Mouse (Mus musculus) ovary, adult 18-20 months (tissue): ENCODE data around the gene Rgs6.

Experiments used
- DNase-seq: peaks from one replicate; pipeline ENCODE4 v3.0.0; 2022; ENCODE audit warnings: low spot score, mixed read lengths

Rgs6 gene

DNA sequence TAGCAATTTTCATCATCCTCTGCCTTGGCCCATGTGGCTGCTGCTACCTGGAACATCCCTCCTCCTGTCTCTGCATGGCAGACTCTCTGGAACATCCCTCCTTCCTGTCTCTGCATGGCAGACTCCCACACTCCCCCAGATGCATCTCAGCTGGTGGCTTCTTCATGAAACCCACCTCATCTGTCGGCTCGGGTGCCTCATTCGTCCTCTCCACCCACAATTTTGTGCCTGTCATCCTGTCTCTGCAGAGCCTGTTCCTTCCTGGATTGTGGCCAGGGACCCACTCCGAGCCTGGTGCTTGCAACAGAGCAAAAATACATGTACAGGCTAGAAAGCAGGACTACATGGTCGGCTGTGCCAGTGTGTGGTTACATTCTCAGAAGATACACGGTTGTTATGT lies 168.7 kb downstream of the Rgs6 start:
- peak; percentile 3 for DNase-seq

DNA sequence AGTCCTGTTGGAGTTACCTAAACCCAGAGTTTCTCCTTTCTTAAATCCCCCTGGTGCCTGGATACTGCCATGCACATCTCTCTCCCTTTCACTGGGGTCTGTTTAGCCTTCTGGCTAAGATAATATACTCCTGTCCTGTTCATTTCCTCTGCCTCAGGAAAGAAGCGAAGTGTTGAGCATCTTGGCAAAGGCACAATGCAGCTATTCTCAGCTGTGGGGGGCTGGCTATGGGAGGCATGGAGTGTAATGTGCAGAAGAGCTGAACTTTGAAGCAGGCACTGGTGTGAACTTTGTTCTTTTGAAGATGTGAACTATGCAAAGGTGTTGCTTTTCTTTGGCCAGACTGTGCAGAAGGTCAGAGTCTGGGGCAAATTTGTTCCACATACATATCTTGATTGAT lies 169.3 kb downstream of the Rgs6 start:
- DNase-seq = no peak

GRCm38 (mm10) chr12:82762046-82762445 lies 174.0 kb downstream of the Rgs6 start:
- DNase-seq = no peak

- DNase-seq = no peak
Measured at GRCm38 (mm10) chr12:82768726-82769125, 180.6 kb downstream of the Rgs6 start.

DNA sequence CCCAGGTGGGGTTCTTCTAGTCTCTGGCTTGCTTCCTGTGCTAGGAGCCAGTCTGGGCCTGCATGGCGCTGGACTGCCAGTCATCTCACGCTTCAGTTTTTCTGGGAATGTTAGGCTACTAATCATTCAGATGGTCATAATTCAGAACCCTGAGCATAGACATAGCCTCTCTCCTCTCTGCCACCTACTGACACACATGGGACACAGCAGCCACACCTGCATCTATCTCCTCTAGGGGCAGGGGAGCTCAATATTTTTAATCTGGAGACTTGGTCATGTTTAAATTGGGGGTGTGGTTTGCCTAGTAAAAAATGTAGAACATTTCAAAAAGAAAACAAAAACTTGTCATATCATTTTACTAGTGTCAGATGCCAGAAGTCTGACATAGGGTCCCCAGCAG lies 184.1 kb downstream of the Rgs6 start:
- no peak for DNase-seq

DNA sequence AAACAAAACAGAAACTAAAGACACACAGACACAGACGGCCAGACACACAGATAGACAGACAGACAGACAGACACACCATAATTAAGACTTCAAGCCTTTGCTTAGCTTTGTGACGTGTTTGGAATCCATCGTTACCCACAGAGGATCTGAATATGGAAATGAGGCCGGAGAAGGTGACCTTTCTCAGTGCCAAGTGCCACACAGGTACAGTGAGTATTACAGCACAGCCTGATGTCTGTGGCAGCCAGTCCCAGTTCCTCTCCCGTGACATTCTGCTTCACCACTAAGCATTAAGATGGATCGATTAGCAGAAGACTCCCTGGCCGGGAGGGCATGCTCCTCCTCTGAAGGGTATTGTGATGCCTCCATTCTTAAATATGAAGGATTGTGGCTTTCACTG lies 186.5 kb downstream of the Rgs6 start:
- no peak for DNase-seq

DNA sequence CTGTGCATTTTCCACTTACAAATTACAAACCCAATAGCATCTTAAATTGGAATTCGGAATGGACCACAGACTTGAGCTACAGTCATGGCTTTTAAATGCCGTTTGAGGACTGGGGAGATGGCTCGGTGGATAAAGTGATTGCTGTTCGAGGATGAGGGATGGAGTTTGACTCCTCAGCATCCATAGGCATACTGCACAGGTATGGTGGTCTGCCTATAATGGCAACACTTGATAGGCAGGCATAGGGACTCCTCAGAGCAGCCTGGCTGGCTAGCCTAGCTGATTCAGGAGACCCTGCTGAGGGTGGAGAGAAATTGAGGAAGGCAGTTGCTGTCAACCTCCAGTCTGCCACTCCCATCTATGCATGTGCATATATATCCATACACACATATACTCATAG lies 188.6 kb downstream of the Rgs6 start:
- DNase-seq = no peak

- no peak for DNase-seq
Measured at GRCm38 (mm10) chr12:82780936-82781335, 192.8 kb downstream of the Rgs6 start.

DNA sequence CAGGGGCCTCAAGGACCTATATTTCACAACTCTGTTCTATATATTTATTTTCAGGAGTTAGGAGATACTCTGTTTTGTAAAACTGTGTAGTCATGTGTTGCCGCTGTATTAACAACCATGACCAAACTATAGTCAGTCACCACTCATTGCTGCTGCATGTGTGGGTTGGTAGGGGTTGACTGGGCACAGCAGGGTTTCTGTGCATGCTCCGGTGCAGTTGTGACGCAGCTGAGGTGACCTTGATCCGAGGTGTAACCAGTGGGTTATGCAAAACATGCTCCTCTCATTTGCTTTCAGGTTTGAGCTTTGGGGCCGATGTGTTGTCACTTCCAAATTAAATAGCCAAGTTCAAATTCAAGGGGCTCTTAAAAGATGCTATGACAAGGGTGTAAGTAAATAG lies 193.3 kb downstream of the Rgs6 start:
- DNase-seq = no peak

DNA sequence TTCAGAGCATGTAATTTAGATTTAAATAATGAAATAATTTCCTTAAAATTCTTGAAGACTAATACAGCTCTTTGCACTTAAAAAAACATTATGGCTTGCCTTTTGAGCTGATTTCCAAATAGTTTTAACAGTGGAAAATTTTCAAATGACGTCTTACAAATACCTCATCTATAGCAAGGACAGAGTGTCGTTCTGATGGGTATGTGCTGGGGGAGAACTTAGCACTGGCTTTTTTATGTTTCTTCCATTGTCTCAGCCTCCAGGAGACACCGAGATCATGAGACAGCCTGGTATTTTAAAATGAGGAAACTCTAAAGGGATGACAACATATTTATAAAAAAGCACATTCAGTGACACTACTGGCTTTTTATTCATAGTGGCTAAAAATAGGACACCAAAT lies 204.0 kb downstream of the Rgs6 start:
- DNase-seq = no peak

- no peak for DNase-seq
Measured at GRCm38 (mm10) chr12:82799892-82800291, 211.8 kb downstream of the Rgs6 start.

GRCm38 (mm10) chr12:82801736-82802135 lies 213.6 kb downstream of the Rgs6 start:
- no peak for DNase-seq

DNA sequence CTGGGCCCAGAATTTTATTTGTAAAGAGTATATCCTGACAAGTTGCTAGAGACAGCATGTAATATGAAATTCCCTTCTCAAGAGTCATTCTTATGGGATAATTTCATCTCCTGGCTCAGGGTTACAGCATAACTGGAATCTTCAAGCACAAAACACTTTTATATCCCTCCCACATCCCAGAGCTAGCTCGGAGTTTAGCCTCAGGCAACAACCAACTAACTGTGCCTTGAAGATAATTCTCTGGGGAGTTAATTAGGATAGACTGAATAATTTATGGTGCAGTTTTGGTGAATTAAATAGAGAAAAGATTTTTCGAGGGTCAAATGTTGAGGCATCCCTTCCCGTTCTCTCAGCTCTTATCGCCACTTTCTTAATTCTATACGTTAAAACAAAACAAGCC lies 214.6 kb downstream of the Rgs6 start:
- no peak for DNase-seq

DNA sequence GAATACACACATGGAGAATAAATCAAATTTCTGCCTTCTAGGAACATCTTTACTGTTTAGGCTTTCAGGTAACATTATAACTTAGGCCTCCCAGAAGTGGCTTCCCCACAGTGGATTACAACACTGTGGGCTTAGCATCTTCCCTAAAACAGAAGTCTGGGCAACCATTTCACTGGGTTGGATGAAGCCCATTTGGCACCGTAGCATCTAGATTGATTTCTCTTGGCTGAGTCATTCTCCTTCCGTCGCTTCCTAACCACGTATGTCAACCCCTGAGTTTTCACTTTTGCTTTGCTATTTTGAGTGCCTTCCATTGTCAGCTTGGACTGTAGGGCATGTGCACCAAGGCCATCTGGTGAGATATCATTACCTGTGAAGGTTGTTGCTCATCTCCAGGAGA lies 217.1 kb downstream of the Rgs6 start:
- no peak for DNase-seq

GRCm38 (mm10) chr12:82810631-82811030 lies 222.5 kb downstream of the Rgs6 start:
- no peak for DNase-seq

- no peak for DNase-seq
Measured at GRCm38 (mm10) chr12:82815982-82816381, 227.9 kb downstream of the Rgs6 start.

DNA sequence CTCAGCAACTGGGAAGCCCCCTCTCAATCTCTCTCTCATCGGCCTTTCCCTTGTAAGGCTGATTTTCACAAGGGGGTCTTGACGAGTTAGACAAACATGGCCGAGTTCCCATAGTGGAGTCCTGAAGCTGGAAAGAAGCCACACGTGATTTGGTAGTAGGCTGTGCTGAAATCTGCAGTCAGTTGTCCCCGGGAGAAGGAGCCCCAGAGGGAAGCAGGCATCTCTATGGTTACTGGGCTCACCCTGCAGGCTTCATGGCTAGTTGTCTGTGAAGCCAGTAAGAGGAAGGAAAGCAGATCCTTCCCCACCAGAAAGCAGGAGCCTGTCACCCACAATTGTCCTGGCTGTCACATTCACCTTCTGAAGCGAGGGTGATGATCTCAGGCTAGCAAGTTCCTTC lies 231.2 kb downstream of the Rgs6 start:
- DNase-seq = no peak

- DNase-seq = no peak
Measured at GRCm38 (mm10) chr12:82819991-82820390, 231.9 kb downstream of the Rgs6 start.

GRCm38 (mm10) chr12:82822821-82823620 lies 234.9 kb downstream of the Rgs6 start:
- DNase-seq = no peak

DNA sequence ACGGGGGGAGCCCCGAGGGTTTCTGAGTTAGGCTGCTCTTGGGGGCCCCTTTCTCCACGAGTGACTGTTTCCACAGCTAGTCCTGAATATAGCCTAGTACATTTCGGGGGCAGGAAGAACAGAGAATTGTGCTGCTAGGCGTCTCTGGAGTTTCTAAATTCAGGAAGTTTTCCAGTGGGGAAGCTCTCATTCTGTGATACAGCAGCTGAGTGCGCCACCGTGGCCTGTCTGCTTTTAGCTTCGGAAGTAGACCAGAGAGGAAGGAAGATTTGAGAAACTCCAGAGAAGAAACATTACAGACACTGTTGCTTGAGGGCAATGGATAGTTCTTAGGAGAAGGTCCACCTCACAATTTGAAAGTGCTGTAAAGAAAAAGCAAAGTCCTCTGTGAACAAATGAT lies 242.2 kb downstream of the Rgs6 start:
- no peak for DNase-seq

GRCm38 (mm10) chr12:82838544-82838943 lies 250.5 kb downstream of the Rgs6 start:
- DNase-seq = no peak

GRCm38 (mm10) chr12:82841566-82841965 lies 253.5 kb downstream of the Rgs6 start:
- DNase-seq = no peak

- no peak for DNase-seq
Measured at GRCm38 (mm10) chr12:82848304-82848872, 260.3 kb downstream of the Rgs6 start.

- DNase-seq = no peak
Measured at GRCm38 (mm10) chr12:82854902-82855301, 266.8 kb downstream of the Rgs6 start.
